Mouse (Mus musculus) left cerebral cortex, adult 8-10 months (tissue): ENCODE results near the gene Cd164l2. TPM values are rescaled to one million over a fixed set of nuclear protein-coding genes. Genes with fewer than 3 reads are reported as not detected.

ENCODE experiments used
- DNase-seq, 2 experiments: peaks; one replicate each; pipeline ENCODE4 v3.0.0; 2022; ENCODE audit warnings: low spot score in 2 of 2
- microRNA-seq, 2 experiments: library from miRNA; unstranded; fragments of <30 nt; microRNA quantifications; one replicate each; pipeline ENCODE4 v1.2.0; 2022
- total RNA-seq, 4 experiments: library from RNA; stranded (reverse); gene quantifications; 2 replicates each; pipeline ENCODE4 v1.2.4; 2022

Cd164l2 gene
- total RNA-seq, 4 experiments from 2014 or later, result 3.7 to 6.9 (median 3.8) TPM

DNA sequence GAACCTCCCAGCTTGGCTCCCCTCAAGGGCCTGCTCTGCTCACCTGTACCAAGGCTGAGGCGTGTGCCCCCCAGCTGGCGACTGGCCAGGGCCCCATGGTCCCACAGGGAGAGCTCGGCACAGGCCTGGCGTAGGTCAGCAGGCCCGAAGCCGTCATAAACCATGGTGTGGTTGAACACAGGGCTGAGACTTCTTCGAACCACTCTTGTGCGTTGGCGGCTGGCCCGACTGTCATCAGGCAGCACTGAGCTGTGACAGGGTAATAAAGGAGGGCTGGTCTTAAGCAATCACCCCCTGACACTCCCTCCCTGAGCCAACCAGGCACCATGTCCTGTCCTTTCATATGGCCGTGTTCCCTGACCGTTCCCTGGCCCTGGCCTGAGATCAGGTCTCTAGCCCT lies 41.5 kb downstream of the Cd164l2 start:
- no peak for DNase-seq

DNA sequence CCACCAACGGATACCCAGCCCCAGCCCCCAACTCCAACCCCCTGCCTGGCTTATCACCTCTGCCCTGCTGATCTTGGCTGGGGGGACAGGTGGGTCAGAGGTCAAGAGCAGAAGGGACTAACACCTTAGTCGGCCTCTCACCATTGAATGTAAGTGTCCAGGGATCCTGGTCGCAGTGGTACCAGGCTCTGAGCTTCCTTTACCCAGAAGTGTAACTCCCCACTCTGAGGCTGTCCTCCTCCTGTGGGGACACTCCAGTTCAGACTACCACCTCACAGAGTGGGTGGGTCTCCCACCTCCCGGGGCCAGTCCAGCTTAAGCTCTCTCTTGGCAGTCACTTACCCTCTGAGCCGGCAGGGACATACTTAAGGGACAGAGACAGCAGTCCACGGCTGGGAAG lies 43.5 kb downstream of the Cd164l2 start:
- no peak for DNase-seq

DNA sequence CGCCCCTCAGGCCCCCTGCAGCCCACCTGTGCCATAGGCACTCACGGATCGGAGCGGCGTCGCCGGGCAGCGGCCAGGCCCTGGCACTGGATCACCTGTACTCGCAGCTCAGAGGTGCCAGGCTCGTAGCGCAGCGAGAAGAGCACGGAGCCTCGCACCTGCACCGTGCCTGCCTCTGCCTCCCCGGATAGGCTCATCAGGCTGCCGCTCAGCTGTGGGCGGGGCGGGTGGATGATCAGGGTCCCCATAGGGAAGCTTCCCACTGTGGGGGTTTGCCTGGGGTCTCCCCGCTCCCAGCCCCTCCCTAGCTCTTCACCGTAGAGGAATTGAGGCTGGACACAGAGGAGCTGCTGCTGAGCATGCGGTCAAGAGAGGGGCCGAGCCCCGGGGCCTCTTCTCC lies 44.9 kb downstream of the Cd164l2 start:
- DNase-seq, result no peak

DNA sequence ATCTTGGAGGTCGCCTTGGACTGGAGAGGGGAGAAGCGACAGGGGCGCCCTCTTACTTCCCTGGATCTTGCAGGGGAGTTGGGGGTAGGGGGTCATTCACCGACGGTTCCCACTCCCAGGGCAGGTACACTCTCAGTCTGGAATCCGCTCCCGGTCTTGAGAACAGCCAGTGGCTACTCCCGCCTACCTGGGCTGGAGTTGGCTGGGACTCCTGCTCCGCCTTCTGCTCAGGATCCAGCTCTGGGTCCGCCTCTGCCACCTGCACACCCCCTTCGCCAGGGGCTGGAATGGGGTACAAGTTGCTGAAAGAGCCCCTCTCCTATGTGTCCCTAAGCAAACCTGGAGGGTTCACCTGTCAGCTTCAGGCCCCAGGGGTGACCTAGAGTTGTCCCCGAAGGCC lies 45.3 kb downstream of the Cd164l2 start:
- DNase-seq, result no peak

GRCm38 (mm10) chr4:133257798-133258408 lies 46.0 kb downstream of the Cd164l2 start:
- no peak for DNase-seq

GRCm38 (mm10) chr4:133261641-133262374 lies 49.9 kb downstream of the Cd164l2 start:
- no peak for DNase-seq

- no peak for DNase-seq
These were observed 50.4 kb downstream of the Cd164l2 start for GRCm38 (mm10) chr4:133262375-133262765.

DNA sequence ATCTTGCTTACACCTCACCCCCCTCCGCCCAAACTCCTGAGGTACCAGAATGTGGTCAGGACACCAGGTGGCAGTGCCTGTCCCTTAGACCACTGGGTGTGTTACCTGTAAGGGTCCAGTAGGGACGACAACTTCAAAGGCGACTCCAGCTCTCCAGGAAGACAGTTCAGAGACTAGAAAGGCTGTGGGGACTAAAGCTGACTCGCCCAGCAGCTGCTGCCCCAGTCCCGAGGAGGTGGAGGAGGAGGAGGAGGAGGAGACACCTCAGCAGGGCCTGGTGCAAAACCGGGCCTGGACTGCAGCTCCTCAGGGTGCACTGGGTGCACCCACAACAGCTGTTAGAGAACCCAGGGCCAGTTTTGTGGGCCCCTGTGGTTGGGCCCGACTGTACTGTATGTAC lies 51.0 kb downstream of the Cd164l2 start, which contains the start of gene Sytl1:
Gene Sytl1, minus strand, starts transcription at position 232 of the 400 bp plus-strand sequence.
- DNase-seq, result no peak

- DNase-seq, result no peak
These were observed 51.8 kb downstream of the Cd164l2 start for GRCm38 (mm10) chr4:133263756-133264155.

GRCm38 (mm10) chr4:133264559-133264958 lies 52.6 kb downstream of the Cd164l2 start:
- no peak for DNase-seq

GRCm38 (mm10) chr4:133265297-133265696 lies 53.4 kb downstream of the Cd164l2 start:
- no peak for DNase-seq

GRCm38 (mm10) chr4:133265759-133266158 lies 53.8 kb downstream of the Cd164l2 start:
- no peak for DNase-seq

GRCm38 (mm10) chr4:133266248-133266880 lies 54.4 kb downstream of the Cd164l2 start:
- DNase-seq, result no peak

GRCm38 (mm10) chr4:133268931-133269330 lies 57.0 kb downstream of the Cd164l2 start:
- DNase-seq, result no peak

DNA sequence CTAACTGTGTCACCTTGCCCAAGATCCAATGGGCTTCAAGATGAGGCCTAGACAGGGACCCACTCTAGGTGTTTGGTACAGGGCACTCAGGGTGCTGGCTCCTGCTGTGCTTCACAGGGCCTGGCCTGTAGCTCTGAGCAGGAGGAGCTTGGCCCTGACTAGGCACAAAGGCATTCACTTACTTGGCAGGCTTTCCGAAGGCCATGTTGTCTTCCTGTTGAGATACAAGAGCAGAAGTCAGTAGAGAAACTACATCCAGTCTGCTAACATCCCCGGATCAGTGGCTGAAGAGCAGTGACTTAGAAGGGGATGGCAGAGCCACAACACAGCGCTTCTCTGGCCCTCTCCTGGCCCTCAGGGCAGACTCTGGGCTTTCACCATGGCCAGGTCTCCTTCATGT lies 57.7 kb downstream of the Cd164l2 start:
- no peak for DNase-seq

GRCm38 (mm10) chr4:133270929-133271328 lies 59.0 kb downstream of the Cd164l2 start:
- DNase-seq, result no peak

Small RNA genes lying within 50 kb of the gene (microRNA-seq; reads per million reads assigned to microRNA genes)
- 0.88 to 1.7 reads per million in 2 experiments for gene Mir7017

Other genes starting within 250 kb of the Cd164l2 start
- gene Fgr, start 238.0 kb upstream of the Cd164l2 start, total RNA-seq, result 1 to 10 TPM in 2 of 4 experiments, under 1 TPM in 2; 0.17 to 1.1 (median 0.82) TPM
- gene Ahdc1, start 200.9 kb upstream of the Cd164l2 start, total RNA-seq, result 100 to 1,000 TPM in 2 of 4 experiments, 10 to 100 TPM in 2; 95.7 to 104 (median 99.7) TPM
- 10 to 100 TPM; 27.4 to 42.1 (median 38.9) TPM for gene Wasf2, start 81.6 kb upstream of the Cd164l2 start, total RNA-seq
- 1 to 10 TPM; 6.0 to 9.0 (median 6.9) TPM for gene Gpr3, start 405 bp downstream of the Cd164l2 start, total RNA-seq
- gene Map3k6, start 28.7 kb downstream of the Cd164l2 start, total RNA-seq, result 1 to 10 TPM; 3.6 to 6.6 (median 5.8) TPM
- gene Sytl1, start 51.0 kb downstream of the Cd164l2 start, total RNA-seq, result 1 to 10 TPM; 3.4 to 5.3 (median 4.1) TPM
- 10 to 100 TPM; 84.3 to 91.2 (median 87.4) TPM for gene Tmem222, start 65.7 kb downstream of the Cd164l2 start, total RNA-seq
- gene Wdtc1, start 141.3 kb downstream of the Cd164l2 start, total RNA-seq, result 10 to 100 TPM; 53.6 to 58.0 (median 54.3) TPM
- 10 to 100 TPM; 52.8 to 59.1 (median 55.7) TPM for gene Slc9a1, start 157.6 kb downstream of the Cd164l2 start, total RNA-seq